19 mouse cellular contexts compared by ENCODE assay signal in genomic region chr2:131296746-131297261, GRCm38 (mm10). TPM values are rescaled to one million over a fixed set of nuclear protein-coding genes. Genes with fewer than 3 reads are reported as not detected.
DNase-seq lines count a peak whose midpoint lies in the region; ATAC-seq and TF ChIP-seq lines count a peak whose summit lies in the region.
"Had no signal": no experiment of that assay in that cellular context is flagged by ENCODE, and none has a peak within 500 bp of the region (broad histone marks: within the 10 kb centered on the region; RNA-seq: fewer than 3 reads in every experiment).

No protein-coding gene starts in this region.

- H3K36me3 ChIP-seq in hindbrain, postnatal 0 days (ENCODE audit: insufficient read depth, low read length): peaks cover 21% of the 10 kb centered on the region
- H3K36me3 ChIP-seq in hindbrain, embryonic 11.5 days (ENCODE audit: control insufficient read depth, insufficient read depth, low read length): peaks cover 11% of the 10 kb centered on the region; the same call in 1 of the 2 replicates

- H3K27me3 ChIP-seq in hindbrain, postnatal 0 days (ENCODE audit: insufficient read depth, low read length): no peaks in the 10 kb centered on the region
- no peaks in the 10 kb centered on the region for H3K27me3 ChIP-seq in hindbrain, embryonic 11.5 days (ENCODE audit: control insufficient read depth, insufficient read depth, low read length)
- H3K27me3 ChIP-seq: embryonic facial prominence, embryonic 13.5 days; forebrain, embryonic 12.5 days; hindbrain, embryonic 13.5 days had no signal

- H3K27ac ChIP-seq in hindbrain, postnatal 0 days: 0 out of 2 replicates have a peak overlapping the region, but pooled peaks have one; percentile 20
- no peak overlapping the region for H3K27ac ChIP-seq in hindbrain, embryonic 11.5 days (ENCODE audit: low read depth, low read length)
- H3K27ac ChIP-seq in left cerebral cortex, adult 2 months: peak overlapping the region; percentile 26; the same call in 1 of the 2 replicates
- H3K27ac ChIP-seq: embryonic facial prominence, embryonic 13.5 days; forebrain, embryonic 12.5 days; gastrocnemius, adult 2 months; hindbrain, embryonic 13.5 days had no signal

- WGBS in hindbrain, postnatal 0 days: 73% methylated on average over 2 of the region's 2 CpGs
- 90% methylated on average over 2 of the region's 2 CpGs for WGBS in hindbrain, embryonic 11.5 days

- DNase-seq in hindbrain, postnatal 0 days (ENCODE audit: low spot score): no peak
- DNase-seq in hindbrain, embryonic 11.5 days (ENCODE audit: low spot score): no peak
- no peak for DNase-seq in left cerebral cortex, adult 2 months (ENCODE audit: extremely low spot score in 1 of 2, low spot score in 2 of 2)
- no peak for DNase-seq in left cerebral cortex, postnatal 36 days (ENCODE audit: low spot score in 2 of 2)
- peak; percentile 73 to 79 for DNase-seq in right cerebral cortex, postnatal 10 days (ENCODE audit: low spot score in 2 of 2)
- no peak for DNase-seq in right cerebral cortex, postnatal 36 days (ENCODE audit: low spot score in 2 of 2)
- DNase-seq in layer of hippocampus, postnatal 14 days (ENCODE audit: low spot score in 2 of 2): peak; percentile 25 to 72
- no peak for DNase-seq in liver
- DNase-seq: adrenal gland, adult 8-10 months; cerebellum, adult 11-12 months; cerebellum, adult 9-11 months; cerebellum, postnatal 36 days; gastrocnemius, adult 2 months; gastrocnemius, postnatal 25 days; heart, postnatal 10 days; heart, postnatal 4 days had no signal

- intact Hi-C loops in left cerebral cortex, adult 2 months (cut with DNase I): no loop called here
- intact Hi-C loops in left cerebral cortex, postnatal 36 days (cut with DNase I): loop anchor here (10.0 kb wide), 1 partner anchor 118 kb away; no protein-coding TSS in a partner anchor

- no peaks in the 10 kb centered on the region for H3K9me3 ChIP-seq in hindbrain, postnatal 0 days (ENCODE audit: low read length)
- no peaks in the 10 kb centered on the region for H3K9me3 ChIP-seq in hindbrain, embryonic 11.5 days (ENCODE audit: control insufficient read depth, low read length)
- H3K9me3 ChIP-seq: embryonic facial prominence, embryonic 13.5 days; forebrain, embryonic 12.5 days; hindbrain, embryonic 13.5 days had no signal

- H3K9ac ChIP-seq in hindbrain, postnatal 0 days (replicated peaks; ENCODE audit: low read length): no peak overlapping the region
- H3K9ac ChIP-seq in hindbrain, embryonic 11.5 days (ENCODE audit: low read depth, low read length): no peak overlapping the region
- H3K9ac ChIP-seq: embryonic facial prominence, embryonic 13.5 days; forebrain, embryonic 12.5 days; hindbrain, embryonic 13.5 days had no signal

- H3K4me3 ChIP-seq in hindbrain, postnatal 0 days (ENCODE audit: low read length): no peak overlapping the region
- H3K4me3 ChIP-seq in hindbrain, embryonic 11.5 days (ENCODE audit: low read depth, low read length): no peak overlapping the region
- no peak overlapping the region for H3K4me3 ChIP-seq in left cerebral cortex, adult 2 months
- H3K4me3 ChIP-seq: embryonic facial prominence, embryonic 13.5 days; forebrain, embryonic 12.5 days; gastrocnemius, adult 2 months; hindbrain, embryonic 13.5 days had no signal

- no peaks in the 10 kb centered on the region for H3K4me1 ChIP-seq in hindbrain, postnatal 0 days (ENCODE audit: insufficient read depth, low read length)
- H3K4me1 ChIP-seq in hindbrain, embryonic 11.5 days (replicated peaks; ENCODE audit: control insufficient read depth, insufficient read depth, low read length): no peaks in the 10 kb centered on the region
- H3K4me1 ChIP-seq: embryonic facial prominence, embryonic 13.5 days; forebrain, embryonic 12.5 days; hindbrain, embryonic 13.5 days had no signal

- ATAC-seq in hindbrain, postnatal 0 days: peak; percentile 41; the same call in 1 of the 2 replicates
- no peak for ATAC-seq in hindbrain, embryonic 11.5 days (ENCODE audit: low FRiP score)

- TF ChIP-seq CTCF in hindbrain, postnatal 0 days (IDR thresholded peaks at IDR 0.05; ENCODE audit: low read depth): no peak
- no peak for TF ChIP-seq CTCF in left cerebral cortex, adult 2 months (IDR thresholded peaks at IDR 0.05)

- H3K4me2 ChIP-seq in hindbrain, postnatal 0 days (ENCODE audit: low read depth, low read length): no peak overlapping the region
- H3K4me2 ChIP-seq in hindbrain, embryonic 11.5 days (replicated peaks; ENCODE audit: low read depth, low read length): no peak overlapping the region
- H3K4me2 ChIP-seq: embryonic facial prominence, embryonic 13.5 days; forebrain, embryonic 12.5 days; hindbrain, embryonic 13.5 days had no signal

RNA-seq across cellular contexts. Expression of gene Pank2, which starts 34.5 kb away (rescaled TPM):
- total RNA-seq in hindbrain, postnatal 0 days (2014; rRNA removed): 33.6 and 35.2 TPM in 2 replicates
- polyA plus RNA-seq in hindbrain, postnatal 0 days (2015; fragmentation: Nextera tagmentation; extraction: Ambion mirVana): 24.9 and 26.5 TPM in 2 replicates
- 49.6 and 58.0 TPM in 2 replicates for polyA plus RNA-seq in hindbrain, embryonic 11.5 days (2014; fragmentation: Nextera tagmentation; extraction: Ambion mirVana)
- 10 to 100 TPM; 62.8 to 74.0 TPM for total RNA-seq in left cerebral cortex, adult 2 months (2021)
- 10 to 100 TPM; 67.4 to 72.0 TPM for total RNA-seq in left cerebral cortex, postnatal 36 days (2021)
- 10 to 100 TPM; 58.3 to 60.1 TPM for total RNA-seq in layer of hippocampus, postnatal 14 days (2021)

RNA-seq across cellular contexts. Expression of gene Rnf24, which starts 55.9 kb away (rescaled TPM):
- 15.5 and 21.8 TPM in 2 replicates for total RNA-seq in hindbrain, postnatal 0 days (2014; rRNA removed)
- polyA plus RNA-seq in hindbrain, postnatal 0 days (2015; fragmentation: Nextera tagmentation; extraction: Ambion mirVana): 8.2 and 10.1 TPM in 2 replicates
- 12.0 and 13.6 TPM in 2 replicates for polyA plus RNA-seq in hindbrain, embryonic 11.5 days (2014; fragmentation: Nextera tagmentation; extraction: Ambion mirVana)
- total RNA-seq in left cerebral cortex, adult 2 months (2021): 10 to 100 TPM; 39.8 to 41.4 TPM
- 10 to 100 TPM; 37.4 to 39.4 TPM for total RNA-seq in left cerebral cortex, postnatal 36 days (2021)
- 10 to 100 TPM; 25.5 to 29.1 TPM for total RNA-seq in layer of hippocampus, postnatal 14 days (2021)

Comparison
In these comparisons a context has a peak if more than half of its experiments do, and no peak if none do; other contexts are left out.
1. DNase-seq: peak in right cerebral cortex, postnatal 10 days (2 of 2) and layer of hippocampus, postnatal 14 days (2 of 2); none in hindbrain, postnatal 0 days (single experiment), hindbrain, embryonic 11.5 days (single experiment), left cerebral cortex, adult 2 months (0 of 2), left cerebral cortex, postnatal 36 days (0 of 2), right cerebral cortex, postnatal 36 days (0 of 2) and liver (single experiment).